Mouse (Mus musculus) olfactory bulb, adult 2 months (tissue): ENCODE measurements around the gene Rad51b. TPM values are rescaled to one million over a fixed set of nuclear protein-coding genes. Genes with fewer than 3 reads are reported as not detected.

Experiments
- H3K27ac ChIP-seq: fragments of 200-500 bp; 2 replicates; pipeline ENCODE4 v1.5.1; 2012; ENCODE audit warnings: low read depth, low read length; ENCODE audit not compliant: insufficient read depth
- H3K4me1 ChIP-seq: fragments of 200-500 bp; 2 replicates; pipeline ENCODE4 v1.6.1; 2012; ENCODE audit warnings: low read length; ENCODE audit not compliant: control insufficient read depth, insufficient read depth
- H3K4me3 ChIP-seq: fragments of 200-500 bp; 2 replicates; pipeline ENCODE4 v1.5.1; 2012; ENCODE audit warnings: mild to moderate bottlenecking, low read depth, low read length, moderate library complexity; ENCODE audit not compliant: insufficient read depth
- CTCF ChIP-seq: fragments of 200-500 bp; IDR thresholded peaks from 2 replicates; pipeline ENCODE4 v1.5.1; 2012; ENCODE audit warnings: low read depth, mild to moderate bottlenecking, low read length, moderate library complexity; ENCODE audit not compliant: insufficient read depth
- POLR2A ChIP-seq: fragments of 200-500 bp; IDR thresholded peaks from 2 replicates; pipeline ENCODE4 v1.6.1; 2012; ENCODE audit warnings: mild to moderate bottlenecking, low read depth, low read length, moderate library complexity; ENCODE audit not compliant: insufficient read depth
- WGBS: fragments of 180-500 bp; shearing (Covaris S2); methylation state at CpG from one replicate; pipeline ENCODE4 v1.1.7; 2018; 5-methylcytosine and 5-hydroxymethylcytosine counted together
- polyA plus RNA-seq: library from polyadenylated mRNA; stranded (reverse); fragments of >200 nt; gene quantifications from 2 replicates; pipeline ENCODE4 v1.2.4, GENCODE M21; 2012; ENCODE audit warnings: low replicate concordance; ENCODE audit not compliant: missing spikeins, insufficient read depth, insufficient read length

The Rad51b gene
- polyA plus RNA-seq, 1 experiment, result not detected

DNA sequence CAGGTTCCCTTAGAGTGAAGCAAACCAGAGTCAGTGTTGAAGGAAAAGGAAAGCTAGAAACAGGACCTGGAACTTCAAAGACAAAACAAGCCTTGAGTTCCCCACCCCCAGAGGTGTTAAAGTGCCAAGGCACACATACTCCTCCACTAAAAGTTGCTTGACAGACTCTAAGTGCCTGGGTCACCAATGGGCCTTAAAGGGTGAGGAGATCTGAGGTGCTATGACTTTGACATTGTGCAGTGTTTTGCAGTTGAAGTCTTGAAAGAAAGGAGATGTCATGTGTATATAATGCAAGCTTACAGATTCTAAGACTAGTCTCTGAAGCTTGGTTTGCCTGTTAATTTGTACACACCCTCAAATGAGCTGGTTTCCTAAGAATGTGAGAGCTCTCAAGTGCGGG, 237.7 kb downstream of the Rad51b start:
- TF ChIP-seq CTCF (no peak), POLR2A (no peak)
- no peak overlapping the region for H3K27ac ChIP-seq
- H3K4me3 ChIP-seq, result no peak overlapping the region
- WGBS, result 79% methylated on average over 1 of the region's 1 CpGs
- 0 out of 2 replicates have a peak, but pooled peaks cover 2% of the 10 kb centered on the region for H3K4me1 ChIP-seq

DNA sequence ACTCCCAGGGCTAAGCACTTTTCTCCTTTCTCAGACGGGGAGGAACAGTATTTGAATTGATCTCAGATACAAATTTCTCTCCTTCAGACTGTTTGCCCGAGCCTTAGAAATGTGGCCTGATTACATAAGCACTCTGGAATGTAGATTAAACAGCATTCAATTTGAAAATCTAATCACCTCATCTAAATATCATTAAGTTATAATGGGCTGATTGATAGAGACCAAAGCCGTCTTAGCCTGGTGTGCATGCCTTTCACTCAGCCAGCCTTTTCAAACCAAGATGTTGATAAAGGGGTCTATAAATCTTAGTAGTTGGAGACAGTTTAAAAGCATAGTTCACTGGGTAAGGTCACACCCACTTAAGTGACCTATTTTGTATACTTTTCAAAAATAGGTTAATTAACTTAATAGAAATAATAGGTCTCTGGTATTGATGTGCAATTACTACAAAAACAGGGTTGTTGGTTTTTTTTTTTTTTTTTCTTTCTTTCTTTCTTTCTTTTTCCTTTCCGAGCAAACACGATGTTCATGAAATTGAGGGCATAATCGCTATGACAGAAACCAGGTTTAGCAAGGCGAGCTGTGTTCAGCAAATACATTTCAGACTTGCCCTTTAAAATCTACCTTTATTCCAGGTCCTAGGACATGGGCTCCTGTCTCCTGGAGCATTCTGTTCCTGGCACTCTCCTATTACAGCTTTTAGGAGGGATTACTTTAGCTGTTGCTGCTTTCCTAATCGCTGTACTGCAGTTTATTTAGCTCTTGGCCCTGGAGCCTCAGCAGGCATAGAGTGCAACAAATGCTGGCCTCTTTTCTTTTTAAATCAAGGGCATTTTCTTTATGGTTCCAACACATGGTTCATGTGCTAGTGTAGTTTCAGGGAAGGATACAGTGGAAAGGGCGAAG, 238.7 kb downstream of the Rad51b start:
- Histone ChIP-seq H3K4me3 (no peak overlapping the region), H3K27ac (no peak overlapping the region), H3K4me1 (no peaks in the 10 kb centered on the region)
- WGBS, result 62% methylated on average over 9 of the region's 9 CpGs
- no peak for TF ChIP-seq POLR2A
- TF ChIP-seq CTCF, result no peak

DNA sequence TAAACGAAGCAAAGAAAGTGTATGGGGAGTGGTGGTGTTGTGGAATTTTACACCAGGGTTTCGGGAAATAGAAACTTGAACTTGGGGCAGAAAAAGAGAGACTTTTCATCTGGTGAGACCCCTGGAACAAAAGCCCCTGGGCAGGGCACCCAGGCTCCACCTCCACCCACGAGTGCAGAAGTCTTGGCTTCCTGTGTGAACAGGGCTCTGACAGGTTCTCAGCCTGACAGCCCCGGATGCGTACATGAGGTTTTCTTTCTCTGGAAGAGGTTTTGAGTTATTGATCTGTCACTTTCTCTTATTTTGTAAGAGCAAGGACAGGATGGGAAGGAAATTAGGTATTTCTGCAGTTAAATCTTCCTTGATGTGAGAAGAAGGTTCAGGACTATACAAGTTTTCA, 243.1 kb downstream of the Rad51b start:
- TF ChIP-seq POLR2A, result no peak
- TF ChIP-seq CTCF, result no peak
- 80% methylated on average over 5 of the region's 5 CpGs for WGBS
- Histone ChIP-seq H3K27ac (no peak overlapping the region), H3K4me3 (no peak overlapping the region), H3K4me1 (no peaks in the 10 kb centered on the region)

DNA sequence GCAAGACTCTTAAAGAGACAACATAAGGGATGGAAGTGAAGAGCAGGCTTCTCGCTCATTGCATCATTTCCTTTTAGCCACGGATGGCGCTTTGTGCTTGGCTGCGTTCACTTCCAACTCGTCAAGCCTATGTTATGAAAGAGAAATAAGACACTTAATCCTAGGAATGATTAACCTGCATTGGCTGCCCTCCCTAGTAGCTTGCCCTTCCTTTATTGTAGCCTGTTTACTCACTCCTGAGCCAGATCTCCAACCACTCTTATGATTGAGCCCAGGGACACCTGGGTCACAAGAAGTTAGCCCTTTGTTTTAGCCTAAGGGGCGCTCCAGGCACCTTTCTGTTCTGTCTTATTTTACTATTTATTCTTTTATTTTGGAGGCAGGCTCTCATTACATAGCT, 244.5 kb downstream of the Rad51b start:
- Histone ChIP-seq H3K27ac (no peak overlapping the region), H3K4me1 (no peaks in the 10 kb centered on the region), H3K4me3 (no peak overlapping the region)
- no peak for TF ChIP-seq CTCF
- TF ChIP-seq POLR2A, result no peak
- 90% methylated on average over 6 of the region's 6 CpGs for WGBS

DNA sequence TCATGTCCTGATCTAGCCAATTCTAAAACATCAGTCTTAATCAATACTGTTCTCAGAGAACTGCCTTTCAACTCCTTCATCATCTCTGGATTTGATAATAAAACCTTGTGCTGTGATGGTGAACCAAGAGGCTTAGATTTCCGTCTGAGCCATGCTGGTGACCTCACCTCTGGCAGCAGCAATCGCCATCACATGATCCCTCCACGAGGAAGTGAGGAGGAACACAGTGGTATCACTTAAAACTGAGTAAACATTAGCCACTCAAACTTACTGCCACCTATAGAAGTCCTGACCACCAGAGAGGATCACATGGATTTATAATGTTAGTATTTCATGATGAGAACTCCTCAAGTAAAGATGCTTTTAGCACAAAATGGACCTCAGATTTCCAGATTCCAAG, 248.0 kb downstream of the Rad51b start:
- H3K4me3 ChIP-seq, result no peak overlapping the region
- no peaks in the 10 kb centered on the region for H3K4me1 ChIP-seq
- no peak for TF ChIP-seq POLR2A
- TF ChIP-seq CTCF, result no peak
- 90% methylated on average over 3 of the region's 3 CpGs for WGBS
- H3K27ac ChIP-seq, result no peak overlapping the region

DNA sequence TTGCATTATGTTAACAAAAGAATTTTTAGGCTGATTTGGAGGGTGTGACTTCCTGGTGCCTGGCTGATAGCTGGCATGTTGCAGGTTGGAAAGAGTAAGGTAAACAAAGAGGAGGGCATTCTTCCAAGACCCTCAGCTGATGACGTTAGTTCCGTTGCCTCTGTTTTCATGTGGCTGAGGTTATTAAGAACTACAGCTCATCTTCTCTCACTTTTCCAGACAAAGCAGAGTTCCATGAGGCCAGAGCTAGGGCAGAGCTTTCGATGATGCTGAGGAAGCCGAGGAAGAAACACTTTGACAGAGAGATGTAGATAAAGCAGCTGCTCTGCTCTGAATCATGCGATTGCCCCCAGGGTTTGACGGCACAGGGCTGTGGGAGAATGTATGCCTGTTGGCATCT, 250.5 kb downstream of the Rad51b start:
- TF ChIP-seq CTCF, result no peak
- no peak for TF ChIP-seq POLR2A
- Histone ChIP-seq H3K27ac (no peak overlapping the region), H3K4me3 (no peak overlapping the region), H3K4me1 (no peaks in the 10 kb centered on the region)
- 68% methylated on average over 6 of the region's 6 CpGs for WGBS

DNA sequence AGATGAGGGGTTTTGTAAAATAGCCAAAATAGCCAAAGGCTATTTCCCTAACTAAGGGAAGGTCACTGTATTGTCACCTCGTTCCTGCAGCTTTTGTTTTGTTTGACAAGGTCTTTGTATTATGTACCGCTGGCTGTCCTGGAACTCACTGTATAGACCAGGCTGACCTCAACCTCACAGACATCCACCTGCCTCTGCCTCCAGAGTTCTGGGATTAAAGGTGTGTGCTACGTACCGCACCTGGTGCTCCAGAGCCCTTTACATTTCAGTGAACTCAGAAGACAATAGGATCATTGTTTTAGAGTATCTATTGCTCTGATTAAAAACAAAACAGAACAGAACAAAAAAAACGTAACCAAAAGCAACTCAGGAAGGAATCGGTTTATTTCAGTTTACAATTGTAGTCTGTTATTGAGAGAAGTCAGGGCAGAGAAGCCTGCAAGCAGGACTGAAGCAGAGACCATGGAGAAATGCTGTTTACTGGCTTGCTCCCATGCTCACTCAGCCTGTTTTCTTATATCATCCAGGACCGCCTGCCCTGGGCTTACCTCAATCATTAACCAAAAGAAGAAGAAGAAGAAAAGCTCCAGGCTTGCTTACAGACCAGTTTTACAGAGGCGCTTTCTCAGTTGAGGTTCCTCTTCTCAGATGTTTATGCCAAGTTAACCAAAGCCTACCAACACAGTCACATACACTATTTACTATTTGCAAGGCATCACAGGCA, 251.7 kb downstream of the Rad51b start:
- 80% methylated on average over 8 of the region's 8 CpGs for WGBS

DNA sequence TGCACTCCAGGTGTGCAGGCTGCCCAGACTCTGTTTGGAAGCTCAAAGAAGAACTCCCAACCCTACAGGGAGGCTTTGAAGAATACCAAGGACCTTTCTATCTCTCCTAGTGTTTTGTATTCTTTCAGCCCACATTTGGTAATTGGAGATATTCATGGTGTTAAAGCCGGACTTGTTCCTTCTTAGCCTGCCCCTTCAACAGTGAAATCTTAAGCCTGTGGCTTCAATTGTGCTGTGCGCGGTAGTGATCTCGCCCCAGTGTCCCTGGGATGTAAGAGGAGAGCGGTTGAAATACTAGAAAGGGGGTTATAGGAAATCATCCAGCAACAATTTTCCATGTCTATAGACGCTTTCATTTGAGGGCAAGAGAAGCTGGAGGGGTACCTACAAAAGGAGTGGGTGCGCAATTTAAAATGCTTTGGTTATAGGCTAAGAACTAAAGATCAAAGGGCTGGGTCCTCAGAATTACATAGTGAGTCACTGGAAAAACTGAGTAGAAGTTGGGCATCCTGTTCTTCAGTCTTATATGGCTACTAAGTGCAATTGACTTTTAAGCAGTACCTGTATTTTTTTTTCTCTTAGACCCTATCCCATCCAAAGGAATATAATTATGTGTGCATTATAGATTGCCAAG, 253.1 kb downstream of the Rad51b start:
- Histone ChIP-seq H3K4me3 (no peak overlapping the region), H3K27ac (no peak overlapping the region), H3K4me1 (no peaks in the 10 kb centered on the region)
- 90% methylated on average over 7 of the region's 7 CpGs for WGBS
- TF ChIP-seq POLR2A, result no peak

More for the DNA sequence above, 251.7 kb downstream of the Rad51b start:
- Histone ChIP-seq H3K27ac (no peak overlapping the region), H3K4me3 (no peak overlapping the region), H3K4me1 (no peaks in the 10 kb centered on the region)
- no peak for TF ChIP-seq POLR2A
- no peak for TF ChIP-seq CTCF

DNA sequence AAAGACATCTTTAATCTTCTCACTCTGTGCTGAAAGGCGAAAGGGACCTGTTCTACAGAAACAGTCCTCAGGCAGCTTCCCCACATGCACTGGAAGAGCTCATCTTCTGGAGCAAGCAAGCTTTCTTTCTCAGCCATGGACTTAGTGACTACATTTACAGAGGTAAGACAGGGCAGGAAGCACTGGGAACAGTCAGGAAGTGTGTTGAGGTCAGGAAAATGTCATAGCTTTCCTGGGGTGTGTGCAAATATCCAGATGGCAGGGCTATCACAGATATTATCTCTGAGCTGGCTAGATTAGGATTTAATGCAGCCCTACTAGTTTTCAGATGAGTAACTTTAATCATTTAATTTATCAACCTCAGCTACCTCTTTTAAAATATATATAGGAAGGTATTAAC, 254.2 kb downstream of the Rad51b start:
- Histone ChIP-seq H3K4me3 (no peak overlapping the region), H3K4me1 (no peaks in the 10 kb centered on the region), H3K27ac (no peak overlapping the region)
- TF ChIP-seq CTCF, result no peak
- TF ChIP-seq POLR2A, result no peak
- WGBS, result 96% methylated on average over 1 of the region's 1 CpGs

DNA sequence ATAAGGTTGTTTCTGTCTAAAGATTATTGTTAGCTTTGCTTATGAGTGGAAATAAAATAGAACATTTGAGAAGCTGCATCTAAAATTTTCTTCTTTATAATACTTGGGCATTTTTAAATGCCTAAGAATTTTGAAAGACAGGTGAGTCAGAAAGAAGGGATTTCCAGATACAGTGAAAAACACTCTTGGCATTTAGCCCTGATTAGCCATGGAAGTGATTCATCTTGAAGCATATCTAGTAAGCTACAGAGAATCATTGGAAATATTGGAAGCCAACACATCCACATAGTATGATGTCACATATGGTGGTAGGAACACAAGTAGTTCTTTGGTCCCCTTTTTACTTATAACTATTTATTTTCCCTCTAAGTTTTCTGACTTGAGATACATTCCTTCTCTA, 256.0 kb downstream of the Rad51b start:
- H3K4me1 ChIP-seq, result no peaks in the 10 kb centered on the region
- TF ChIP-seq POLR2A (no peak), CTCF (no peak)
- no peak overlapping the region for H3K4me3 ChIP-seq
- H3K27ac ChIP-seq, result no peak overlapping the region
